Mouse (Mus musculus): Measurements from ENCODE around the gene Adcy10. TPM values are rescaled to one million over a fixed set of nuclear protein-coding genes. Genes with fewer than 3 reads are reported as not detected.

Adcy10 gene
- polyA plus RNA-seq (2014; fragmentation: Nextera tagmentation; extraction: Ambion mirVana), result 0.04 and 0.23 TPM in 2 replicates

GRCm38 (mm10) chr1:165484688-165485233 is at the start of gene Adcy10:
TSS of gene Adcy10 (plus strand) at chr1:165485183.
- H3K27ac ChIP-seq (ENCODE audit: low read depth, low read length), result no peak within 1 kb of the TSS
- no peak for DNase-seq (ENCODE audit: low spot score)
- no peaks in the 10 kb centered on the region for H3K9me3 ChIP-seq (ENCODE audit: control insufficient read depth, low read length)
- 86% methylated on average over 8 of the region's 8 CpGs for WGBS
- no peaks in the 10 kb centered on the region for H3K4me1 ChIP-seq (replicated peaks; ENCODE audit: control insufficient read depth, insufficient read depth, low read length)
- no peaks in the 10 kb centered on the region for H3K36me3 ChIP-seq (ENCODE audit: control insufficient read depth, insufficient read depth, low read length)
- no peak for ATAC-seq (replicated peaks; ENCODE audit: low FRiP score)
- no peak within 1 kb of the TSS for H3K9ac ChIP-seq (ENCODE audit: low read depth, low read length)
- H3K27me3 ChIP-seq (replicated peaks; ENCODE audit: control insufficient read depth, insufficient read depth, low read length), result no peaks in the 10 kb centered on the region
- no peak within 1 kb of the TSS for H3K4me3 ChIP-seq (ENCODE audit: low read depth, low read length)
- H3K4me2 ChIP-seq, result no peak within 1 kb of the TSS

GRCm38 (mm10) chr1:165438289-165439021 is 46.5 kb upstream of the Adcy10 start:
- H3K4me1 ChIP-seq (replicated peaks; ENCODE audit: control insufficient read depth, insufficient read depth, low read length), result no peaks in the 10 kb centered on the region
- no peaks in the 10 kb centered on the region for H3K27me3 ChIP-seq (replicated peaks; ENCODE audit: control insufficient read depth, insufficient read depth, low read length)
- no peak overlapping the region for H3K4me2 ChIP-seq
- no peak overlapping the region for H3K27ac ChIP-seq (ENCODE audit: low read depth, low read length)
- 65% methylated on average over 1 of the region's 1 CpGs for WGBS
- no peaks in the 10 kb centered on the region for H3K9me3 ChIP-seq (ENCODE audit: control insufficient read depth, low read length)
- no peak overlapping the region for H3K9ac ChIP-seq (ENCODE audit: low read depth, low read length)
- no peak overlapping the region for H3K4me3 ChIP-seq (ENCODE audit: low read depth, low read length)
- H3K36me3 ChIP-seq (ENCODE audit: control insufficient read depth, insufficient read depth, low read length), result no peaks in the 10 kb centered on the region
- ATAC-seq (replicated peaks; ENCODE audit: low FRiP score), result no peak
- DNase-seq (ENCODE audit: low spot score), result no peak

DNA sequence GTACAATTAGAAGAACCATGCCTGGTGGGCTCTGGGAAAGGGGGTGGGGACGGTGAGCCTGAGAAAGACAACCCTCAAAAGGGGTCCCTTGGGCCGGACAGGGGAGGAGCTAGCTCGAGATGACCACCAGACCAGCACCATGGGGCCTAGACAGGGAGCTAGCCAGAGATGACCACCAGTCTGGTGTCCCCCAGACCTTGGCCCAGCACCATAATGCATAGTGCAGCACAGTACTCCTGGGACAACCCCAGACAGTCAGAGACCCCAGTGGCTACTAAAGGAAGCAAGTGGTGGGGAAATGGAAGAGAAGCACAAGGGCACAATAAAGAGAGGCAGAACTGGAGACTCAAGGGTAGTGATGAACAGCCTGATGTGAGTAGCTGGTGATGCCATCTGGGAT is 44.2 kb upstream of the Adcy10 start:
- Histone ChIP-seq H3K9me3 (ENCODE audit: control insufficient read depth, low read length) (no peaks in the 10 kb centered on the region), H3K27me3 (replicated peaks; ENCODE audit: control insufficient read depth, insufficient read depth, low read length) (no peaks in the 10 kb centered on the region), H3K4me2 (no peak overlapping the region), H3K36me3 (ENCODE audit: control insufficient read depth, insufficient read depth, low read length) (no peaks in the 10 kb centered on the region), H3K9ac (ENCODE audit: low read depth, low read length) (no peak overlapping the region), H3K4me3 (ENCODE audit: low read depth, low read length) (no peak overlapping the region), H3K27ac (ENCODE audit: low read depth, low read length) (no peak overlapping the region), H3K4me1 (replicated peaks; ENCODE audit: control insufficient read depth, insufficient read depth, low read length) (no peaks in the 10 kb centered on the region)
- ATAC-seq (replicated peaks; ENCODE audit: low FRiP score) (no peak), DNase-seq (ENCODE audit: low spot score) (no peak)
- WGBS, result 73% methylated on average over 3 of the region's 3 CpGs

- no peaks in the 10 kb centered on the region for H3K9me3 ChIP-seq (ENCODE audit: control insufficient read depth, low read length)
- no peak overlapping the region for H3K9ac ChIP-seq (ENCODE audit: low read depth, low read length)
- H3K36me3 ChIP-seq (ENCODE audit: control insufficient read depth, insufficient read depth, low read length), result no peaks in the 10 kb centered on the region
- H3K4me2 ChIP-seq, result no peak overlapping the region
- no peaks in the 10 kb centered on the region for H3K4me1 ChIP-seq (replicated peaks; ENCODE audit: control insufficient read depth, insufficient read depth, low read length)
- H3K27me3 ChIP-seq (replicated peaks; ENCODE audit: control insufficient read depth, insufficient read depth, low read length), result no peaks in the 10 kb centered on the region
- ATAC-seq (replicated peaks; ENCODE audit: low FRiP score) (no peak), DNase-seq (ENCODE audit: low spot score) (no peak)
- no peak overlapping the region for H3K4me3 ChIP-seq (ENCODE audit: low read depth, low read length)
- H3K27ac ChIP-seq (ENCODE audit: low read depth, low read length), result no peak overlapping the region
These were observed 43.8 kb upstream of the Adcy10 start for GRCm38 (mm10) chr1:165441201-165441600.

GRCm38 (mm10) chr1:165441719-165442118 is 43.3 kb upstream of the Adcy10 start:
- ATAC-seq (replicated peaks; ENCODE audit: low FRiP score) (no peak), DNase-seq (ENCODE audit: low spot score) (no peak)
- Histone ChIP-seq H3K27me3 (replicated peaks; ENCODE audit: control insufficient read depth, insufficient read depth, low read length) (no peaks in the 10 kb centered on the region), H3K9ac (ENCODE audit: low read depth, low read length) (no peak overlapping the region), H3K27ac (ENCODE audit: low read depth, low read length) (no peak overlapping the region), H3K9me3 (ENCODE audit: control insufficient read depth, low read length) (no peaks in the 10 kb centered on the region), H3K36me3 (ENCODE audit: control insufficient read depth, insufficient read depth, low read length) (no peaks in the 10 kb centered on the region), H3K4me3 (ENCODE audit: low read depth, low read length) (no peak overlapping the region), H3K4me2 (no peak overlapping the region), H3K4me1 (replicated peaks; ENCODE audit: control insufficient read depth, insufficient read depth, low read length) (no peaks in the 10 kb centered on the region)
- 78% methylated on average over 3 of the region's 3 CpGs for WGBS

DNA sequence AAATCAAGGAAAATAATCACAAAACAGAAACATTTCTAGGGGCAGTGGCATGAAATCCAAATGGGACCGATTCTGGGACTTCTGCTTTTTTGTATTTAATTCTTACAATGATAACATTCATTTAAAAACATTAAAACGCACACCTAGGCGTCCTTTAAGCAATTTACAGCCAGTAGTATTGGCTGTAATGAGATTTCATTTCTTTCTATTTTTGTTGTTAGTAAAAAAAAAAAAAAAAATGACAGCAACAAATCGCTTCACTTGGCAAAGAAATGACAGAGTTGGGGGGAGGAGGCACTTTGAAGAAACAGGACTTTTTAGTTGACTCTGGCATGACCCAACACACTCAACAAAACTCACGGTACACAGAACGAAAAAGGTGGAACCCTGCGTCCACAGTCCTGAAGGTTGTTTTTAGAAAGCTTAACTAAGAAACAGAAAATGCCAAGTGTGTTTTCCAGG is 25.9 kb upstream of the Adcy10 start:
- Histone ChIP-seq H3K4me1 (replicated peaks; ENCODE audit: control insufficient read depth, insufficient read depth, low read length) (peaks cover 5% of the 10 kb centered on the region; the same call in 1 of the 2 replicates), H3K9ac (ENCODE audit: low read depth, low read length) (peak overlapping the region; percentile 94), H3K4me3 (ENCODE audit: low read depth, low read length) (peak overlapping the region; percentile 88), H3K36me3 (ENCODE audit: control insufficient read depth, insufficient read depth, low read length) (no peaks in the 10 kb centered on the region), H3K9me3 (ENCODE audit: control insufficient read depth, low read length) (no peaks in the 10 kb centered on the region), H3K27me3 (replicated peaks; ENCODE audit: control insufficient read depth, insufficient read depth, low read length) (no peaks in the 10 kb centered on the region), H3K4me2 (peak overlapping the region; percentile 89), H3K27ac (ENCODE audit: low read depth, low read length) (peak overlapping the region; percentile 94; the same call in 1 of the 2 replicates)
- 13% methylated on average over 7 of the region's 7 CpGs for WGBS
- ATAC-seq (replicated peaks; ENCODE audit: low FRiP score) (no peak), DNase-seq (ENCODE audit: low spot score) (no peak)

DNA sequence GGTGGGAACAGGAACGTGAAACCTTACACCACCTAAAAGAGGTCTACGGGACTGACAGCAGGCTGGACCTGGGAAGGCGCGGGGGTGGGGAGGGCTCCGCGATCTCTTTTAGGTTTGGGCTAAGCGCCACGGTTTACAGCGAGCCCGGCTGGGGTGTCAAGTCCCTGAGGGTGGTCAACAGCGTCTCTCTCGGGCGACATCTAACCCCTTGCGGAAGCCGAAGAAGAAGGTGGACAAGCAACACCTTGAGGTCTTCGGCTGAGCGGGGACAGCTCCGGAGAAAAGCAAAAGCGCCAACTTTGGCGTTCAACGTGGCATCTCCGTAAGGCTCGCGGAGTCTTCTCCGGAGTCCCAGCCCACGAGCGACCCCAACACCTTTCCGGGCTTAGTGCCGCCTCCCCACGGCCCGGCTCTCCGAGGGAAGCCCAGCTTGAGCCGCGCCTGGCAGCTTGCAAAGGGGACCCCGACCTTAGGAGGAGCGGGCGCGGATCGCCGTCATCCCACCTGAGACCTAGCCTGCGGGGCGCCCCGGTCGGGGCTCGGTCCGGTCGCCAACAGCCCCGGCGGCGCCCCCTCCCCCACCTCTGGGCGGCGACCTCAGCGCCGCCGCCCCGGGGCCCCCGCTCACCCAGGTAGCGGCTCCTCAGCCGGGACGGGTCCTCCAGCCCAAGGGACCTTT is 25.3 kb upstream of the Adcy10 start:
- under 1% methylated on average over 59 of the region's 60 CpGs for WGBS

DNA sequence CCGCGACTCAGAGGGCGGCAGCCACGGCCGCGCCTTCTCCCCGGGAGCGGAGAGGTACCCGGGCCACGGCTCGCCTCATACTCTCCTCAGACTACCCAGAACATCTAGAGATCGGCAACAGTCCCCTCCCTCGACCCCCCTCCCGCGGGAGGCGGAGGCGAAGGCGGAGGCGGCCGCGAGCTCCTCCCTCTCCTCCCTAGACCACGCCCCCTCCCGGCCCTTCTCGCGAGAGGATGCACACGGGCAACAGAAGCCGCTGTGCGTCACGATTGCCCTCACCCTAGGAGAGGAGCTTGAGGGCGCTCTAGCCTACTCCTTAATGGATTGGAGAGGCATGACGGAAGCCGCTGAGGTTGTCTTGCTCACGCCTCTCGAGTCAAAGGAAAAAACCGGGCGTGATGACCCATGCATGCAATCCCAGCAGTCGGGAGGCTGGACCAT is 24.6 kb upstream of the Adcy10 start, which contains the start of the genes Dcaf6 and Mpc2:
Dcaf6 (minus strand) TSS at position 116 of the 441 bp plus-strand sequence.
Mpc2 (plus strand) TSS at position 278 of the 441 bp plus-strand sequence.
- under 1% methylated on average over 34 of the region's 37 CpGs for WGBS
- Histone ChIP-seq H3K4me3 (ENCODE audit: low read depth, low read length) (peak within 1 kb of the TSS; percentile 88), H3K9me3 (ENCODE audit: control insufficient read depth, low read length) (no peaks in the 10 kb centered on the region), H3K36me3 (ENCODE audit: control insufficient read depth, insufficient read depth, low read length) (no peaks in the 10 kb centered on the region), H3K27ac (ENCODE audit: low read depth, low read length) (peak within 1 kb of the TSS; percentile 94), H3K9ac (ENCODE audit: low read depth, low read length) (peak within 1 kb of the TSS; percentile 94), H3K27me3 (replicated peaks; ENCODE audit: control insufficient read depth, insufficient read depth, low read length) (no peaks in the 10 kb centered on the region), H3K4me2 (peak within 1 kb of the TSS; percentile 89), H3K4me1 (replicated peaks; ENCODE audit: control insufficient read depth, insufficient read depth, low read length) (peaks cover 5% of the 10 kb centered on the region; the same call in 1 of the 2 replicates)
- ATAC-seq (replicated peaks; ENCODE audit: low FRiP score) (peak; percentile 86), DNase-seq (ENCODE audit: low spot score) (peak; percentile 100)

More for the DNA sequence above, 25.3 kb upstream of the Adcy10 start:
- Histone ChIP-seq H3K9me3 (ENCODE audit: control insufficient read depth, low read length) (no peaks in the 10 kb centered on the region), H3K27me3 (replicated peaks; ENCODE audit: control insufficient read depth, insufficient read depth, low read length) (no peaks in the 10 kb centered on the region), H3K27ac (ENCODE audit: low read depth, low read length) (peak overlapping the region; percentile 94), H3K4me2 (peak overlapping the region; percentile 89), H3K4me1 (replicated peaks; ENCODE audit: control insufficient read depth, insufficient read depth, low read length) (peaks cover 5% of the 10 kb centered on the region; the same call in 1 of the 2 replicates), H3K9ac (ENCODE audit: low read depth, low read length) (peak overlapping the region; percentile 94), H3K36me3 (ENCODE audit: control insufficient read depth, insufficient read depth, low read length) (no peaks in the 10 kb centered on the region), H3K4me3 (ENCODE audit: low read depth, low read length) (peak overlapping the region; percentile 88)
- DNase-seq (ENCODE audit: low spot score) (peak; percentile 67), ATAC-seq (replicated peaks; ENCODE audit: low FRiP score) (peak; percentile 10)
